Mouse (Mus musculus) A20 (cell line): ENCODE measurements around the gene Prex1.

ENCODE experiments used
- DNase-seq: peaks from one replicate; pipeline ENCODE4 v3.0.0-alpha.2; 2011; ENCODE audit warnings: low read depth, low spot score

Prex1 gene

DNA sequence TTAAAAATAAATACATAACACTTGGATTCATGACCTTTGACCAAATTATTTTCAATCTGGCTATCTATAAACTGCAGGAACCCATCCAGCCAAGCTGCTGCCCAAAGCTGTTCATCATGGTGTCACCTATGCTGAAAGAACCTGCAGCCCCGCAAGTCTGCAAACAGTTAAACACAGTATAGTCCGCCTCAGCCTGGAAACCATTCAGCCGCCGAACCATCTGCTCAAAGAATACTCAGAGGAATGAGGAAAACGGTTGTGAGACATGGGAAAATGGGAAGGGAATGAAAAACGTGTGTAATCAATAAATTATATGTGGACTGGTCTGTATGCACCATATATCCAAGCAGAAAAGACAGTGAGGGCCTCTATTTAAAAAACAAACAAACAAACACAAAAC, 13.3 kb upstream of the Prex1 start:
- no peak for DNase-seq

GRCm38 (mm10) chr2:166720416-166720815, 6.8 kb upstream of the Prex1 start:
- no peak for DNase-seq

DNA sequence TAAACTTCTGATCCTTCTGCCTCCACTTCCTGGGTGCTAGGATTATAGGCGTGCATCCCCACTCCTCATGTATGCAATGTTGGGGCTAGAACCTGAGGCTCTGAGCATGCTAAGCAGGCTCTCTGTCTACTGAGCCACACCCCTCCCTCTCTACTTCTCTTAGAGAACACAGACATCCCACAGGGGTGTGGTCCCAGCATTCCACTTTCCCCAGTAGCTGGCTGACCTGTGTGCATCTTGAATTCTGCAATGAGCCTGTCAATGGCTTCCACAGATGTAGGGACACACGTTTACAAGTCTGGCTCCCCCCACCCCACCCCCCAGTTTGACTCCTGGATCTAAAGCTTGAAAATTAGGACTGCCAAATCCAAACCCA, 6.3 kb upstream of the Prex1 start:
- DNase-seq: no peak

DNA sequence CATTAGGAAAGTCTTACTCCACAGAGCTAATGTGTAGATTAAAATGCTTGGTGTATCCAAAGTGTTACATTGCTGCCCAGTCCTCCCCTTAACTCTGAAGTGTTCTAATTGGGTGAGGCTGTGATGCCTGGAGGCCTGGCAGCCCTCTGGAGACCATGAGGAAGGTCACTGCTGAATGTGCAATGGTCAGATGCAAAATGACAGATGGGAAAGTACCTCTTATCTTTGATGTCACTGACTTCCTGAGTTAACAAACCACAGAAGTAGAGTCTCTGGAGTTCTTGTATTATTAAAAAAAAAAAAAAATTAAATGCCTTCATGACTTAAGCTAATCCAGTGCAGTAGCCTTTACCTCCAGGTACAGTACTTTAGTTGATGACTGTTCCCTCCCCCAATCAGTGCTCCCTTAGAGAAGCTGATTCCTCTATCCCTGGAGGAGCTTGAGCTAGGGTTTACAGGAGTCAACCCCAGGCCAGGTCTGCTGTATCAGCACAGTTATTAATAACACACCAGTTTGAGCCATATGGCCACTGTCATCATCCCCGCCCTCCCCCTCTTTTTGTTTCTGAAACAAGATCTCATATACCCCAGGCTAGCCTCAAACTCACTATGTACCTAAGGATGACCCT, 5.8 kb upstream of the Prex1 start:
- no peak for DNase-seq

- DNase-seq: no peak
Observed at GRCm38 (mm10) chr2:166716067-166716466, 2.4 kb upstream of the Prex1 start.

DNA sequence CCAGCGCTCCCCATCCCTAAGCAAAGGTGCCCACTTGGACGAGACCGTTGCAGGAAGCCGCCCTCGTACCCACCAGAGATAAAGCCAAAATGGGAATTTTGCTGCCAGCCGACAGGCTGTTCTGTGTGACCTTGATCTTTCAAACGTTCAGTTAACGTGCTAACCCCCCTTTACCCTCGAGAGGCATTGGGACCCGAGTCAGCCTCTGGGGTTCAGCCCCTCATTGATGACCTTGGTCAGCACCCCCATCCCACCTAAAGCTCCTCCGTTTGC, 731 bp upstream of the Prex1 start:
- no peak for DNase-seq

- peak; percentile 89 for DNase-seq
Observed at GRCm38 (mm10) chr2:166712801-166713689, 587 bp downstream of the Prex1 start.

- peak; percentile 81 for DNase-seq
Observed at GRCm38 (mm10) chr2:166712310-166712709, 1.3 kb downstream of the Prex1 start.

DNA sequence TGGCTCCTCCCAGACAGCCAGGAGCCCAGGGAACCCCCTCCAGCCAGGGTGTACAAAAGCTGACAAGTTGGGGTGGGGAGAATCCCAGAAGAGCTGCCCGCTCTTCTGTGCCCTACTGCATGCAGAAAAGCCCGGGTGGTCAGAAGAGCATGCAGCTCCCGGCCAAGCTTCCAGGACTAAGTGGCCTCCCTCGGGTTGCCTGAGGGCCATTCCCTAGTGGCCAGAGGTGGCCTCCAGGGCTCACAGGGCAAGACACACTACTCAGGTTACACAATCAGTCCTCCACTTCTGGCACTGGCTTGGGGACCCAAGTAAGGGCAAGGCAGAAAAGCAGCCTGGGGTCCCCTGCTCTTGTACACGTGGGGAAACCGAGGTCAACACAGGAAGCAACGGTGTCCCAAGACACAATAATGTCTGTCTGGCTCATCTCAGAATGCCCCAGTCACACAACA, 1.9 kb downstream of the Prex1 start:
- DNase-seq: peak; percentile 49

- DNase-seq: peak; percentile 41
Observed at GRCm38 (mm10) chr2:166709883-166710282, 3.7 kb downstream of the Prex1 start.

GRCm38 (mm10) chr2:166708304-166708703, 5.3 kb downstream of the Prex1 start:
- no peak for DNase-seq

GRCm38 (mm10) chr2:166706526-166706925, 7.1 kb downstream of the Prex1 start:
- no peak for DNase-seq

- no peak for DNase-seq
Observed at GRCm38 (mm10) chr2:166703491-166703890, 10.1 kb downstream of the Prex1 start.

DNA sequence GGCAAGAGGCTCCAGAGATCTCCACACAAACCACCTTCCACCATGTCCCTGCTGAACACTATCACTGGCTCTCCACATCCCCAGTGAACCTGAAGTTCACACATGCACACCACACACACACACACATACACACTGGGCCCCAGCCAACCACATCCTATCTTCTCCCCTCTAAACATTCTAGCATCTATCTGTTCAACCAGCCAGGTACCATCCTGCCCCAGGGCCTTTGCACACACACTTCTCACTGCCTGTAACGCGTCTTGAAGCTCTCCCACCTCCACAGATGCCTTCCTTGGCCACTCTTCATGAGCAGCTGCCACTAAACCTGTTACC, 11.6 kb downstream of the Prex1 start:
- DNase-seq: no peak

GRCm38 (mm10) chr2:166701248-166702112, 12.2 kb downstream of the Prex1 start:
- no peak for DNase-seq

DNA sequence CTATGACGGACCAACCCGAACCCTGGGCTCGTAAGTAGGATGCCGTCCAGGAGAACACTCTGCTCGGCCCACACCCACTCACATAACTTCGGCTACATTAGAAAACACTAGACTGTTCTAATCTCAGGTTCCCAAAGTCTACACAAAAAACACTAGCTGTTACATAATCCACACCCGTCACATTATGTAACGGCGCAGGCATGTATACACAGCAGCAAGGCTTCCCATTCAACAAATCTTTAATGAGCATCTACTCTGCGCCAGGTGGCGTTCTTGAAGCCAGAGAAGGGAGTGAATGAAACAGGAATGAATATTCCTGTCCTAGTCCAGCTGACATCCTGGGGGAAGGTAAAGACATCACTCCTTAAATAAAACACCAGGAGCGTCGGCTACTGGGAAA, 12.9 kb downstream of the Prex1 start:
- DNase-seq: no peak

- no peak for DNase-seq
Observed at GRCm38 (mm10) chr2:166700116-166700515, 13.5 kb downstream of the Prex1 start.

GRCm38 (mm10) chr2:166699552-166699951, 14.1 kb downstream of the Prex1 start:
- DNase-seq: no peak

DNA sequence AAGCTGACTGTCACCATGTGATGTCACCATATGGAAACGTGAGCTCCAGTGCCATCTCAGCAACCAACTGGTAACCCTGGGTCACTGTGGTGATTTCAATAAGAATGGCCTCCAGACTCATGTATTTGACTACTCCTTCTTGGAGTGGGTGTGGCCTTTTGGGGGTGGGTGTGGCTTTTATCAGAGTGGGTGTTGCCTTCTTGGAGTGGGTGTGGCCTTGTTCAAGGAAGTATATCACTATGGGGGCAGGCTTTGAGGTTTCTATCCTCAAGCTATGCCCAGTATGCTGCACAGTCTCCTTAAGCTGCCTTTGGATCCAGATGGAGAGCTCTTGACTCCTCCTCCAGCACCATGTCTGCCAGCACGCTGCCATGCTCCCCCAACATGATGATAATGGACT, 19.0 kb downstream of the Prex1 start:
- peak; percentile 12 for DNase-seq

DNA sequence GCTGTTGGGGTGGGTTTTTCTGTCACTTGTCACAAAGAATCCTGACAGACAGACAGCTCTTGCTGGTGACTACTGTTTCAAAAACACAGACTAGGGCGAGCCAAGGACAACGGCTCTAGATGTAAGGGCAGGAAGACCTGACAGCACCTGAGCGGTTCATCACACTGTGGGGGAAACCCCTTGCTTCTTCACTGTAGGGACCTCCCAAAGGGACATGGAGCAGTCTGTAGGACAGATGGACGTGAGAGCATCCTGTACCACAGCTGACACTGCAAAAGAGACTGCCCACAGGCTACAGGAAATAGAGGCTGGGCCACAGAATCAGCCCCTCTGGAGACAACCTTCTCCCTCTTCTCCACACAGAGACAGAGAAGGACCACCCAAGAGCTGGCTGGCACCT, 20.2 kb downstream of the Prex1 start:
- DNase-seq: no peak

- DNase-seq: no peak
Observed at GRCm38 (mm10) chr2:166691602-166692509, 21.8 kb downstream of the Prex1 start.
